Mouse (Mus musculus) urinary bladder, postnatal 25 days (tissue): ENCODE measurements around the gene Rgn.

Source experiments
- DNase-seq: peaks from one replicate; pipeline ENCODE4 v3.0.0; 2022; ENCODE audit warnings: low spot score

Rgn gene

DNA sequence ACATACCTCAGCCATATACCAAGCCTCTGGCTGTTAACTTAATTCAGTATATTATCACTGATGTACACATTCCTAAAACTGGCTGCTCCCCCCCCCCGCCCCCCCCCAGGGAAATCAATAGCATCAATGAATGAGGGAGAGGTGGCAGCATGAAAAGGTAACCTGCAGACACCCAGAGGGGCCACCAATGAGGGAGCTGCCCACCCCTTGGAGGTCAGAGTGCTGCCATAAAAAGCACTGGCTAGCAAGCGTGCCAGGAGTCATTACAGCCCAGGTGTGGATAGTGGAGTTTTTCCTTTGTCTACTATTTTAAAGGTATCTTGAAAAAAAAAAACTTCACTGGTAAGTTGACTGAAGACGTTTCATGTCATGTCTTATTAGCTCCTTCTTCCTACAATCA, at the start of gene Rgn:
Rgn (plus strand) TSS at position 256 of the 400 bp plus-strand sequence.
- DNase-seq, result no peak

DNA sequence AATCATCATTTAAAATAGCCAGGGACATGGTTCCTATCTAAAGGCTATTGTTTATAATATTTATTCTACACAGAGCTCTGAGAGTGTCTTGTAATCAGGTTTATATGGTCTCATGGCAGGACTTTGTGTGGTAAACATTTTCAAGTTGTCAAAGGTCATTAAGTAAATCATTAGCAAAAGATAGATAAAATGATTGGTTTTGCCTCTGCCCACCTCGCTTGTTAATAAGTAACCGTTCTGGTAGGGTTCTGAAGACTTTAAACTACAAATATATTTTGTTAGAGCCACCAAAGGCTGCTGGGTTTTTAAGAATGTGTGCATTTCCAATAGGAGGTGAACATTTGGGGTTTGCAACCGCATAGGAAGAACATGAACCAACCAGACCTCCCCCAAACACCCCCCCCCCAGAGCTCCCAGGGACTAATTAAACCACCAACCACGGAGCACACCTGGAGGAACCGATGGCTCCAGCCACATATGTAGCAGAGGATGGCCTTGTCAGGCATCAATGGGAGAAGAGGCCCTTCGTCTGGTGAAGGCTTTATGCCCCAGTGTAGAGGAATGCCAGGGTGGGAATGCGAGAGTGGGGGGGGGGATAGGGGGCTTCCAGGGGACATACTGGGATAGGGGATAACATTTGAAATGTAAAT, 29.2 kb upstream of the Rgn start:
- no peak for DNase-seq

DNA sequence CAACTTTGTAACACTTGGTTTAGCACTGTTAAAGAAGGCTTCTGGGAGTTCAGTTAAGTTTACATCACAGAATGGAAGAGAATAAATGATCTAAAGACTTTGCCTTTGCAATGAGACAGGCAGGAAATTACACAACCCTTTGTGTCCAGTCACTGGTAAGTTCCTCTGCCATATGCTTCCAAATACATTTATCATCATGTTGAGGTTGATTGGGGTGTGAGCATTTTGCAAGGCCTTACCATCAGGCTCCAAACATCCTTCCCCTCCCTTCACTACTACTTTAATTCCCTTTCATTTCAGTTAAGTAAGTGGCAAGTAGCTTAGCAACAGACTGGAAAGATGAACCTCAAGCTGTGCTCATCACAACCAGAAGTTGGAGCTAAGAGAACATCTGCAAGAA, 28.0 kb upstream of the Rgn start:
- no peak for DNase-seq

DNA sequence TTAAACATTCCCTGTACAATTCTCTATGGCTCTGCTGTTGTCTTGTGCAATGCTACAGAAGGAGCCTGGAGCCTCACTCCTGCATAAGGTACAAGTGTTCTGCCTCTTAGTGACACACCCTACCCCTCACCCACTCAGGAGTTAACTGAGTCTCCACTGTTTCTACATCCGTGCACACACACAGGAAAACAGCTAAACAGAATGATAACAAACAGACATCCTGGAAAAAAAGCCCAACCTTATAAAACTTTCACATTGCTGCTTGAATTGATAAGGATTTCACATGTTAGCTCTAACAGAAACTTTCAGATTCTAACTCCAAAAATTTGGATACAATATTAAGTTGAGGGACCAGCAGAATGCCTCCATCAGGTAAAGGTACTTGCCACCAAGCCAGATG, 17.0 kb upstream of the Rgn start:
- no peak for DNase-seq

DNA sequence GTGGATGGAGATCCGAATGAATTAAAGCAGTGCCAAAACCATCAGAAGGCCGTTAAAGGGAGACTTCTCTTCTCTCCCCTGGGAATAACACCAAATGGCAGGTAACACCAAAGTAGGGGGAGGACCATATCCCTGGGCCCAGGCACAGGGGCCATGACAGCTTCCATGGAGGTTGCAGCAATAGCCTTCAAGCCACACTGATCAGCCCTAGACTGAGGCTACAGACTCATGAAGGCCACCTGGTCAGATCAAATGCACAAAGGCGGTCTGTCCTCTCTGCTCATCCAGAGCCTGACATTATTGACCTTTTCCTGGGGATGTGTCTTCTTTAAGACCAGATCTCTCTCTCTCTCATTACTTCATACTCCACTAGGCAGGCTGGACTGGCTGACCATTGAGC, 5.7 kb upstream of the Rgn start:
- no peak for DNase-seq

DNA sequence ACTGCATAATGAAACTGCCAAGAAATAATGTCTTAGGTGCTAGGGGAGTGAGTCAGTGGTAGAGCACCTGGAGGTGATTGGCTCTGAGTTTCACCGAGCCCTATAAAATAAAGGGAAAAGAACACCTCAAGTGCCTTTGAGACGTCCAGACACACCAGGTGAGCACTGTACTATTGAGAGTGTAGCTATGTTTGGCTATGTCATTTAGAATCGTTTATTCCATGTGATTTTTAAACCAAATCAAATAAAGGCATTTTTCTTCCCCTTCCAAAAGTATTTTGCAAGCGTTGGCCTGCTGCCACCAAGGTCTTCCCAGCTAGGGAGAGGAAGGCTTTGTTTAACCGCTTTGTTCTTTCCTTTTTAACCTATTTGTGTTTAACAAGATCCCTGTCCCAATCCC, 2.0 kb upstream of the Rgn start:
- no peak for DNase-seq

DNA sequence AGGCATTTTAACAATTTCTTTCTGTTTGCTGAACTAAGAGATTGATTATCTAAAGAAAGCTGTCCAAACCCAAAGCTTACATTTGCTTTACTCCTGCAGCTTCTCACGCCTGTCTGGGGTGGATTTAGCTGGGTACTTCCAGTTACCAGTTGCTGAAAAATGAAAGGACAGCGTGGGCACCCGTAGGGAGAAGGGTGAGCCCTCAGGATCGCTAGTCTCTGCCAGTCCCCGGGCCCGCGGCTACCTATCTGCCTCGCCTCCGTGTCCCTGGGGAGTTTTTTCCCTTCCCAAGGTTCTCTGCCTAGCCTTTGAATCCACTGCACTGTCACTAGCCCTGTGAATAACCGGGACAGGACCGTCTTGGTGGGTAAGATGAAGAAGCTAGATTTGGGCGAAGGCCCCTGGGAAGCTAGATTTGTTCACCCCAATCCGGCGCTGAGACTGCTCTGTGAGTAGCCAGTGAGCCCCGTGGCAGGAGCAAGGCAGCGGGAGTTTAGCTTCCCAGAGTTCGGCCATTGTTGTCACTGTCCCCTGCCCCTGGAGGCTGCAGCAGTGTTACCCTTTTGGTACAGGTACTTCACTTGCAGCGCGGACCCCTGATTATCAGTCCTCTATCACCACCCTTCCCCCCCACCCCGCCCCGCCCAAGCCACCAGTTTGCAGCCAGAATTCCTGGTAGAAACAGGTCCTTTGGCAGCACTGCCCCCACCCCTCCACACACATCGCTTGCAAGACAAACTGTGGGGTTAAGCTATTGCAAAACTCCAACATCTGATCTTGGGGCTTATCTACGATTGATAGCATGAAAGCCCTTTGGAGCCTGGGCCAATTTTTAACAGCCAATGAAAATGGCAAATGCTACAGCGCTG, 1.3 kb upstream of the Rgn start:
- no peak for DNase-seq

DNA sequence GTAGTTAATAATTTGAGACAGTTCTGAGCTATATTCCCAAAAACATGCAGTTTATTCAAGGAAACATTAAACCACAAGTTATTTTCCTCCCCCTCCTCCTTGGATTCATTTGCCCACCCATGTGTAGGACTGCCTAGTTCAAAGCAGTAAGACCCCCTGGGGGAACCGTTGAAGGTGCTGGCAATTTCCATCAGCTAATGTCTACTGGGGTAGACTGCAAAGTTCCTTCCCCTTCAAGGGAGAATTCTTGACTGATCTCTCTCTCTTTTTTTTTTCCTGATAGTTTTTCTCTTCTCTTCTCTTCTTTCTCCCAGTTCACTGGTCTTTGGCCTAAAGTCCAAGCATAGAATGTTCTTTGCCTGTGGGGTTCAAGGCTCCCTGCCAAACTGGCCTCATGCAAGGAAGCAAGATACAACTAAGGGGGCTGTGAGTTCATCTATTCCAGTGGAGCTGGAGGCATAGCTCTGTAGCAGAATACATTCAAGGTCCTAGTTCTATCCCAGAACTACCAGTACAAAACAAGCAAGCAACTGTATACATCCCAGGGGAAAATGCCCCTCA, 627 bp upstream of the Rgn start:
- no peak for DNase-seq

DNA sequence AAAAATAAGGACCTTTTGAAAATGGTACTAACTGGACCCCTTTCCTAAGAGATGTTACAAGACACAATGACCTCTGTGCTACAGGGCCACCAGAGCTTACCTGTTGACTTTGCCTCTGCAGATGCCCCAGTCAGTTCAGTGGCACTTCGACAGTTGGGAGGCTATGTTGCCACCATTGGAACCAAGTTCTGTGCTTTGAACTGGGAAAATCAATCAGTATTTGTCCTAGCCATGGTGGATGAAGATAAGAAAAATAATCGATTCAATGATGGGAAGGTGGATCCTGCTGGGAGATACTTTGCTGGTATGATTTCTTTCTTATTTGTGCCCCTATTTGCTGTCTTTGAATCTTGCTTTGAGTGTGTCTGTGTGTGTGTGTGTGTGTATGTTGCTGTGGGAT, 2.6 kb downstream of the Rgn start:
- DNase-seq, result no peak

DNA sequence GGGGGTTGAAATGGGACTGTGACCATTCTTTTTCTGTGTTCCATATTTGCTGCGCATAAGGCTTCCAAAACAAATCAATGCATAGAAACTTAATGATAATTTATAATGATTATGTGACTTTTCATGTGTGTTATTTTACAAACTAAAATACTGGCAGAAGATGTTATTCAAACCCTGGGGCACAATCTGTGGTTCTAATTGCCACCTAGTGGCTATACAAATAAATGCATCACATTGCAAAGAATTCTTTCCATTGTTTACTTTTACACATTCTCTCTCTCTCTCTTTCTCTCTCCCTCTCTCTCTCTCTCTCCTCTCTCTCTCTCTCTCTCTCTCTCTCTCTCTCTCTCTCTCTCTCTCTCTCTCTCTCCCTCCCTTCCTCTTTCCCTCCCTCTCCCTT, 12.3 kb downstream of the Rgn start:
- no peak for DNase-seq

DNA sequence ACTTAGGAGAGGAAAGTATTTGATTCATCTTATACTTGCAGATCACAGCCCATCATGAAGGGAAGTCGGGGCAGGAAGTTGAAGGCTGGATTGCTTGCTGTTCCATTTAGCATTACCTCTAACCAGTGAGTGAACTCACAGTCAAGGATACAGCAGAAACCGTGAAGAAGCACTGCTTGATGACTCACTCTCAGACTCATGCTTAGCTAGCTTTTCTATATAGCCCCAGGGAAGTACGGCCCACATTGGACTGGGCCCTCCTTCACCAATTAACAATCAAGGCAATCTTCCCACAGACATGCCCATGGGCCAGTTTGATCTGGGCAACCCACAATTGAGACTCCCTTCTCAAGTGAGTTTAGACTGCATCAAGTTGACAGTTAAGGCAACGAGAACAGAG, 14.4 kb downstream of the Rgn start:
- no peak for DNase-seq

DNA sequence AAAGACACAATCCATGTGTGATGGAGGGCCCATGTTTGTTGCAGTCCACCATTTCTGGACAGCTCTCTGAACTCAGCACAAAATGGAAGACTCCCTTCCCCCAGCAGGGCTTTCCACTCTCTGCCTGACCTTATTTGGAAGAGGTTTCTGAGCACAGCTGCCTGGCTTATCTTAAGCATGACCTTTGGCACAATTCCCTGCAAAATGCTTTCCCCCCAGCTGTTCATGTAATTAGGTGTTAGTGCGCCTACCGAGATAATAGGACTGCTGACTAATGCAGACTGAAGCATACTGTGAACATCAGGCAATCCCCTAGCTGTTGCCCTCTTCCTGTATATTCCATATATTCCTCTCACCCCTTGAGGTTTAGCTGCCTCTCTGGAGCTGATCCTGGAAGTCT, 21.4 kb downstream of the Rgn start:
- DNase-seq, result no peak

DNA sequence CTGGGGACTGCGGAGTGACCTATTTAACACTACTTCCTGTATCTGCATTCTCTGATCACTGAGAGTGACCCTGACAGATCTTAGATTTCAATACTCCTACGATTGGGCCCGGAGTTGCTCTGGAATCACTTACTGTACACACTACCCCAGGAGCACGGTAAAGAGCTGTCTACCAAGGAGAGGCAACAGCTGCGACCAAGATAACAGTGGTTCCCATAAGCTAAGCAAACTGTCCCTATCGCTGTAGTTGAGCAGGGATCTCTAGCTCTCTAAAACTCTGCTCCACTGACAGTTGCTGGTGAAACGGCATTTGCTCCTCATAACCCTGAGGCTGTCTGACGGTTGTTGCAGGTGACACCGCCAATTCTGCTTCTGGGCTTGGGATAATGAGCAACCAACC, 23.1 kb downstream of the Rgn start:
- no peak for DNase-seq

DNA sequence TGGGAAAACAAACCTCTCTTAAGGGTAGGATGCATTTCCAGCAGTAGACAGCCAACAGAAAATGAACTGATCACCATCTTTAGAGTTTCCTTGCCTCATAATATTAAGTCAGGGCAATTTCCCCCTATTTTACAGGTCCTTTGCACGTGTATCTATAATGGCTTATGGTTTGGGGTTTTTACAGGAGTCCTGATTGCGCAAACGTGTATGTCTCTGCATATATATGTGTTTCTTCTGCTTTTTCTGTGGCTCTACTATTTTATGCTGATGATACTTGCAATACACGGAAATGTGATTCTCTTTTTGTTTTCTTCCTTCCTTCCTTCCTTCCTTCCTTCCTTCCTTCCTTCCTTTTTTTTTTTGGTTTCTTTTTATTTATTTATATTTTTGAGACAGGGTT, 24.3 kb downstream of the Rgn start:
- no peak for DNase-seq

DNA sequence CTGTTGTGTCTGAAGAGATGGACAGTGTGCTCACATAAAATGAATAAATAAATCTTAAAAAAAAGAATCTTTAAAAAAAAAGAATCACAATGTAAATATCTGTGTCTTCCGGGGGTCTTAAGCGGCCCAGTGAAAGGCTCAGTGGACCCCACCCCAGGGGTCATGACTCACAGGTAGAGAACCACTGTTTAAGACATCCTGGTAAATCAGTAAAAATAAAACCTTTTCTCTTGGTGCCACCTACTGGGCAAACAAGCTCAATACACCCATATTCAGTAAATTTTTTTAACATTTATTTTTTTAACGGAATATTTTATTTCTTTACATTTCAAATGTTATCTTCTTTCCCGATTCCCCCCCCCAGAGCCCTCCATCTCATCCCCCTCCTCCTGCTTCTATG, 38.4 kb downstream of the Rgn start:
- no peak for DNase-seq

DNA sequence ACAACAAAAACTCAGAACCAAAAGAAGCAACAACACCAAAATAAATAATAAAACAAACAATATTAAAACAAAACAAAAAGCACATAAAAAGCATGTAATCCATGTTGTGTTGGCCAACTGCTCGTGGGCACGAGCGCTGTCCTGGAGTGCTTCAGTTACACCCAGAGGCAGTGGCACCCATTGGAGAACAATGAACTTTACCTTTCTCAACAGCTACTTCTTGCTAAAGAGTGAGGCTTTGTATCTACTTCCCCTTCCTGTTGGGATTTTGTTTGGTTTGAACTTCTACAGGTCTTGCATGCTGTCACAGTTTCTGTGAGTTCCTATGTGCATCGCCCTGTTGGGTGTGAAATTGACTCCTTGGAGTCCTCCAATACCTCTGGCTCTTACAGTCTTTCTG, 58.9 kb downstream of the Rgn start:
- no peak for DNase-seq
